Mouse (Mus musculus) adrenal gland, postnatal 36 days (tissue): Measurements from ENCODE around the gene Palm2. TPM values are rescaled to one million over a fixed set of nuclear protein-coding genes. Genes with fewer than 3 reads are reported as not detected.

Experiments used
- DNase-seq, 2 experiments: peaks; one replicate each; pipeline ENCODE4 v3.0.0; 2021; ENCODE audit warnings: mixed read lengths in 1 of 2
- total RNA-seq, 2 experiments: library from RNA; stranded (reverse); gene quantifications; 2 replicates each; pipeline ENCODE4 v1.2.3; 2021

Palm2 gene
- total RNA-seq, 2 experiments from 2014 or later: 12.7 to 47.5 TPM

DNA sequence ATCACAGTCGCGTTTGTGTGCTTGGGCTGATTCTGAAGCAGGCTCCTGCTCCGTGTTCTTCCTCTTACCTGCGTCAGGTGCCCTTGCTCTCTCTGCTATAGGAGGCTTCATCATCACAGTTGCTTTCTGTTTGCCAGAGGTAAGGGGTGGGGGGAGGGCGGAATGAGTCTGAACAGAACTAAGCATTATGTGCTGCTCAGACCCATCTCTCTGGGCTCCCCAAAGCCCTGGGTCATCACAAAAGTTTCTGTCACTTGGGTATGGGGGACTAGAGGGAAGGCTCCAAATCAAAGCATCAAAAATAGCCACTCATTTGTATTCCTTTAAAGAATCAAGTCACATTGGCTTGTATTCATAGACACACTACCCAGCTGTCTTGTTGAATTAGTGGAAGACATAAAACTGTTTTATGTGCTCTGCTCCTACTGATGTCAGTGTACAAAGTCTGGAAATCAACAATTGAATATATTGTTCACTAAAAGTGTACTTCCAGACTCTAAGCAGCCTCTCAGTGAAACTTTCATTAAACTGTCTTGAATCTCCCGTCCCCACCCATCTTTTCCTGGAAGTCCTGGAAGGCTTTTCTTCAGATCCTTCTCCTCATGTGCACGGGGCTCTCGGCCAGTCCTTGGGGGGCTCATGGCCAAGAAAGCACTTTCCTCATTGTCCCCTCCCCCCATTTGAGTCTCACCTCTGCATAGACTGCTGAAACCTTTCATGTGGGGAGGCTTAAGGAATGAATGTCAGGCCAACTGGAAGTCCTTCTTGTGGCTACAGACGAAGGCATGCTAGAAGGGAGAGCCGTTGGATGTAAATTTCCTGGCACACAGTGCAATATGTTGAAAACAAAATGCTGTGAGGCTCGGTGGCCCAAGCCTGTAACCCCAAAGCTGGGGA lies 269.8 kb downstream of the Palm2 start:
- no peak for DNase-seq

DNA sequence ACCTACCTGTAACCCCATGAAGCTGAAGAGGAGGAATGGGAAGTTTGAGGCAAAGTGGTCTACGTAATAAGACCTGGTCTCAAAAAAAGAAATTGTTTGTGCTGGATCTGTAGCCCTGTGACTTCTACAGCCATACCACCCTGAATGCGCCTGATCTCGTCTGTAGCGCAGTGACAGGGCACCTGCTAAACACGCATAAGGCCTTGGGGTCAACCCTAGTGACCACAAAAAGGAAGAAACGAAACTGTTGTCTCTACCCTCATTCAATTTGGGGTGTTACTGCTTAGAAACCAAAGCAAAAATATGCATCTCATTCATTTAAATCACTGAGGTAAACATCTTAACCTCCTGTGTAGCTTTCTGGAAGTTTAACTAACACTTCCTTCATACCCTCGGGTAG lies 270.5 kb downstream of the Palm2 start:
- DNase-seq: no peak

DNA sequence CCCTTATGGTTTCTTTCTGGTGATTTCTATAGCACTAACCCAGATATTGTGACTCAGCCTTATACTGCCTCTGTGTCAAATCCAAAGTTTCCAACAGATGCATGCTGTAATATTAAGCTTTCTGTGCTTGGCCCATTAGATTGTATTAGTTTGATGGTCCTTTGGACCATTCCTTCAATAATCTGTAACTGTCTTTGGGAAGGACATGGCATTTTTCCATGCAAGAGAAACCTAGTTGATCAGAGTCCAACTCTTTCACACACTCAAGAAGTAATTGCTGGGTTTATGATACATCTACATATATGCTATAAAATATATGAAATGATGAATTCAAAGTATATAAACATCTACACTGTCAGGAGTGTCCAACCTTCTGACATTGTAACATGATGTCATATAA lies 281.8 kb downstream of the Palm2 start:
- DNase-seq: no peak

DNA sequence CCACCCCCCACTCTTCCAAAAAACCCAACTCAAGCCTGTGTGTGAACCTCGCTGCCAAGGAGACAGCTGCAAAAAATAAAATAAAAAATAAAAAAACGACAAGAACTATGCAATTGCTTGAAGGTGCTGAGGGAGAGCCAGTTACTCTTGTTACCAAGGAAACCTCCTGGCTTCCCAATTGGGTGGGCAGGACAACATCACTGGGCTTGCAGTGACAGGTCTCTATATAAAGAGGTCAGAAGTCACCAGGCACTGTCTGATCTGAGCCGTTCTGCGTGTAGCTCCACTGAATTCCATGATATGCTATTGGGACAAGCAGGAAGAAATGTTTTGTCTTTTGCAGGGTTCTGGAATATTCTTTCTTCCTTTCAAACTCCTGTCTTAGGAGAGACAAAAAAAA lies 282.7 kb downstream of the Palm2 start:
- no peak for DNase-seq

DNA sequence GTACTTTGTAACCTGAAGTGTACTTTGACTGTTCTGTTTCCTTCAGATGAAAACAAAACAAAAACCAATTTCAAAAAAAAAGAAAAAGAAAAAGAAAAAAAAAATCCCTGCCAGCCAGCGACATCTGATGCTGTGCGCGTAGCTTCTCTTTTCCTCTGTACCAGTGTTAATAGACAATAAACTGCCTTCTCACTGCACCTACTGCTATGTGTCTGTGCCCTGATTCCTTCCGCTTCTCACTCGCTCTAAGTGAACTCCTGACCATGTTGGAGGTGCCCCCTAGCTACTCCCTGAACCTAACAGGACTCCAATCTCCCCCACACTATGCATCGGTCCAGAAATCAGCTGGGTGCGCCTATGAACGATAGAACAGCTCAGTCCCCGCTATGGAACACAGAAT lies 283.3 kb downstream of the Palm2 start, which contains the start of gene Akap2:
TSS of gene Akap2 (plus strand) at position 304 of the 400 bp plus-strand sequence.
- no peak for DNase-seq

DNA sequence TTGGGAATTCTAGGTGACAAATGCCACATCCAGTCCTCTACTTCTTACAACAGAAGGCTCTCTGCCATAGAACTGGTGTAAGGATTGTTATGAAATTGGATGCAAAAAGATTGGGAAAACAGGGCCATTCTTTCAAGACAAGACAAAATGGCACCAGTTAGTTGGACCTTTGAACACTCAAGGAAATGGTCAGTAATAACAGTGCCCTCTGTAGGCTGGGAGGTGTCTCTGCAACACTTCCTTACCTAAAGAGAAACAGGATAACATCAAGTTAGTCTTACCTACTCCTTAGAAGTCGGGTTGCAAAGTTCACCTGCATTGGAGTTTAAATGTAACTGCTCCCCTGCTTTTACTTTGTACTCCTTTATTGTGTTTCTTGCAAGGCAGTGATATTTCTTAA lies 285.3 kb downstream of the Palm2 start:
- no peak for DNase-seq

DNA sequence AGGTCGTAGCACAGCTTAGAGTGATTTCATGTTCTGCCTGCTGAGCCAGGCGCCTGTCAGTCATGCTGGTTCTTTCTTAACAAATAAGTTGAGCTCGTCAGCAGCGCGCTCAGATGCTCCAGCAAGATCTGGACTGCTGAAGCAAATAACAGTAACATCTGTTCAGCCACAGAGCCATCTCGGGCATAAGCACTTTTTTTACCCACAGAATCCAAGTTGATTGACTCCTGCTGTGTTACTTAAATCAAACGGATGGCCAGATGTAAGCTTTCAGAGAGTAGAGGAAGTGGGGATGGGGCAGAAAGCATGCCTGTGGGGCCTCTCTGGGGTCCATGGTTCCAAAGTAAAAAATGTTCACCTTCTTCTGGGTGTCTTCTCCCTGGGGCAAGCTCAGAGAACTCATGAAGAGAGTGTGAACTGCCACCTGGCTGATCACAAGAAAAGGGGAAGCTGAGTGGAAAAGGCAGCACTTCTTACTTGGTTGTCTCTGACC lies 286.9 kb downstream of the Palm2 start:
- DNase-seq: no peak

DNA sequence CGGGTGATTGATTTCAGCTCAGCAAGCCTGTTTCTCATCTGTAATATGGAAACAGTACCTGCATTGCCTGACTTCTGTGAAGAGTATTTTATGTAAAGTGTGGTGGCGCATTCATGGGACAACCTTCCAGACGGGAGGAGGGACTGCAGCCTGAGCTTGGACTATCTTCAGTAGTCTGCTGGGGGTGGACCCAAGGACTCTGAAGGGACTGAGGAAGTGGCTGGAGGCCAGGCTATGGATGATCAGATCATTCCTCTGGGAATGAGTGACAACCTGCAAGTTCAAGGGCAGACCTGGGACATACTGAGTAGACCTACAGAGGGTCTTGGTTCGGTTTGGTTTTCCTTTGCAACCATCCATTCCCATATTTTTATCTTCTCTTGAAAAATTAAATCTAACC lies 288.2 kb downstream of the Palm2 start:
- no peak for DNase-seq

DNA sequence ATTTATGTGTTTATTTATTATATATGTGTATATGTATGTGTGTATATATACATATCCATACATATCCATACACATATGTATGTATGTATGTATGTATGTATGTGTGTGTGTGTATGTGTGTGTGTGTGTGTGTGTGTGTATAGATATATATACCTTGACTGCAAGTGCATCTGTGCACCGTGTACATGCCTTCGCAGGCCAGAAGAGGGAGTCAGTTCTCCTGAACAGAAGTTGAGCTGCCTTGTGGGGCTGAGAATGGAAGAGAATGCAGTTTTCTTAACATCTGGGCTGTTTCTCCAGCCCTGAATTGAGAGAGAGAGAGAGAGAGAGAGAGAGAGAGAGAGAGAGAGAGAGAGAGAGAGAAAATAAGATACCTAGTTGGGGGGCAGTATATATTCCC lies 289.6 kb downstream of the Palm2 start:
- DNase-seq: peak in 1 of 2 experiments; percentile 42

DNA sequence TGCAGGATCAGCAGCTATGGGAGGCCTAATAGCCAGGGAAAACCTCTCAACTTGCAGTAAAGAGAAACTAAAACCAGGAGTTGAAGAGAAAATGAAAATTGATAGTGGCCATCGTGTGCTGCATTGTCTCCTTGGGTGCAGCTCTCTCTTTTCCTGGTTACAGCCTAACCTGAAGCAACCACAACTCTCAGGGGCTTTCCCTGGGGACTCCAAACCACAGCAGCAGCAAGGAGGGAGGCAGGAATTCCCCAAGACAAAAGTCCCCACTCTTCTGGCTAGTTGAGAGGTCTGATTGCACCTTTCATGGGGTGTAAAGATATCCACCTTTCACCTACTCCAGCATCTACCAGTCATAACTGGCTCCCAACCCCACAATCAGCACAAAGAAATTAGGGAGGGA lies 291.5 kb downstream of the Palm2 start:
- DNase-seq: no peak

DNA sequence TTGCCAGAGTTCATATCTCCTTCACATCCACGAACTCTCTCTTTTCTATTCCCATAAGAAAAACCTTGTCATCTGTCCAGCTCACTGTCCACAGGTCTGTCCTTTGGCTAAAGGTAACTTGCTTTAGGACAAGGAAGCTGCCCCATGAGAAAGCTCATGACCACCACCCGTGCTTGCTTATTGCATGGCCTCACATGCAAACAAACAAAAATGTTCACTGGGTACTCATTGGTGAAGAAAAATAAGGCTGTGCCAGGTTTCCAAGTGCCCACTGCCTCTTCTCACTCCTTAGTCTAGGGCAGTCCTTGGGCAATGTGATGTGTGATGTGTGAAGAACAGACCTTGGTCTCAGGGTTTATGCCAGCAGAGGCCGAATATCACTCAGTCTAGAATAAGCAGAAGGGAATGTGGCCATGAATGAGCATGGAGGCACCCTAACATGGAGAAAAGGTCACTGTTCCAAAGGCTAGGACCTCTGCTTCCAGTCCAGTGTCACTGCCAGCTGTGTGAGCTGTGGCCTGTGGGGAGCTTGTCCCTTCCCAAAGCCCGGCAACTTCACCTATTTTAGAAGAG lies 294.6 kb downstream of the Palm2 start:
- peak; percentile 30 to 45 for DNase-seq

DNA sequence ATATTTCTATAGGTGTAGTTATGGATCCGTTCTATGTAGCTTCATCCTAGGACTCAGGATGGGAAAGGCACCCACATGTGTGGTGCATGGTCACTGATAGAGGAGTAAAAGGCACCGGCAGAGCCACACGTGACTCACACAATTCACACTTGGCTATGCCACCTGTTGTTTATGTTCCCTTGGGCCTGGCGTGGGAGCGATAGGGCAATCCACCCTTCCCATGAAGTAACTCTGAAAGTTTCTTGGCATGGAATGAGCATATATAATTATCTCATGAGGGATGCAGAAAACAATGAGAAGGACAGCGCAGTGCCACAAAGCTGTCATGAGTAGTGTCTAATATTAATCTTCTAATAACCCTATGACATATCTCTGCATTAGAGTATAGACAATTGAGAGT lies 296.0 kb downstream of the Palm2 start:
- DNase-seq: no peak

DNA sequence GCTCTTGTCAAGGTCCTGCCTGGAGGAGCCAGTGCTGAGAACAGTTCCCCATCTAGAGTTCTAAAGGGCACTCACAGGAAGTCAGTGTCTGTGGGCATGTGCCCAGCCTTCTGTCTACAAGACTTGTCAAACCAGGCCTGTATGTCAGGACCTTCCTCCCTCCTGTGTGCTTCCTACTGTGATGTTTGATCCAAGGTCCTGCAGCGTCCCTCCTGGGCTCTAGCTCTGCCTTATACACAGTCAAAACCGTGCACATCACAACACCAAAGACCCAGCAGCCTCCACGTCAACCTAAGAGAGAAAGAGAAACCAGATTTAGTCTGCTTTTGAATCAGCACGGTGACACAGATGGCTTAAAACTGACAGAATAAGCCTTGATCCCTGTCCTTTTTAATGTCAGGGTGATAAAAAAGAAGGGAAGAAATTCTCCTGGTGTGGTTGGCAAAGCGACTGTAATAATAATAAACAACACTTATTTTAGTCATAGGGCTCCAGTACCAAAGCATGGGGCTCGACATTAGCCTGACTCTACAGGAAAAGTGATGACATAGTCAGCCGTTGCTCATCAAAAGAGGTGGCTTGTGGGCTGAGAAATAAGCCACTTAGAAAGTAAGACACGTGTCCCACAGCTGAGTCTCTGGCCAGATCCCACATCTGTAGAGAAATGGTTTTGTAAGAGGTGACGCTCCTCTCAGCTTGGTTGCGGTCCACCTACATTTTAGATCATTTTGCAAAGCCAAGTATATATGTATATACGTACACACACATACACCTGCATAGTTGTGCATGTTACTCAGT lies 297.0 kb downstream of the Palm2 start:
- DNase-seq: peak; percentile 30 to 52

DNA sequence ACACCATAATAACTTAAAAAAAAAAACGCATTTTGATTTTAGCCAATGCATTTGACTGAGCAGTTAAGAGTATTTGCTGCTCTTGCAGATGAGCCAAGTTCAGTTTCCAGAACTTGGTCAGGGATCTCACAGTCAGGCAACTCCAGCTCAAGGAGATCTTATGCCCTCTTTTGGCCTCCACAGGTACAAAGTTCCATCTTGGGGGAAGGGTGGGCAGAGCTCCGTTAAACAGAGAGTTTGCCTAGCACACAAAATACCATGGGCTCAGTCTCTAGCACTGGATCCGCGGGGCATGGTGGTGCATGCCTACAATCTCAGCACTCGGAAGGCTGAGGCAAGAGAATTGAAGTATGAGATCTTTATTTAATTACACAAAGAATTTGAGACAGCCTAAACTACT lies 298.3 kb downstream of the Palm2 start:
- DNase-seq: no peak

DNA sequence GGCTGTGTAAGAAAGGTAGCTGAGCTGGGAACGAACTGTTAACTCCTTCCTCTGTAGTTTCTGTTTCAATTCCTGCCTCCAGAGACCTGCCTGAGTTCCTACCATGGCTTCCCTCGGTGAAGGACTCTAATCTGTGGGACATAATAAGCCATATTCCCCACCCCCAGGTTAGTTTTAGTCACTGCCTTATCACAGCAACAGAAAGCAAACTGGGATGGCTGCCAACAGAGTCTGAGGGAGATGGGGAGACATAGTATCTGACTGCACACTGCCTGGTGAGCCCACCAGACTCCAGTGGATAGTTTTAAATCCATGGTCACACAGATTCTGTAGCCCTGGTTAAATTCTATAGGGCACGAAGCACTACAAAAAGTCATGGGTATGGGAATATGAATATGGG lies 299.4 kb downstream of the Palm2 start:
- peak; percentile 69 to 73 for DNase-seq

DNA sequence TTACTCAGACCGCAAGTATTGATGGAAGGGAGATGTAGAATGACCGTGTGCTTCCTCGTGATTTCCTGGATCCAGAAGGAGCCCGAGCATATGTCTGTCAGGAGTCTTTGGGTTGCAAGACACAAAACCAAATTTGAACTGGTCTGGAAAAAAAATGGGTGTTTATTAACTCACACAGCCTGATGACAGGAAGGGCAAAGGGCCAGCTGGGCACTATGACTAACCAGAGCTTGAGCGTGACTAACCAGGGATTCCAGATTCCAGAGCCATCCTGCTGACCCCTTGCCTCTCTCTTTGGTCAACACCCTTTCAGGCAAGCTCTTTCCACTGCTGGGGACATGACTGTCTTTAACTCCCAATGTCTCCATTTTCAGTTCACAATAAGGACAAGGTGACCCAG lies 301.4 kb downstream of the Palm2 start:
- DNase-seq: peak; percentile 78 to 86

DNA sequence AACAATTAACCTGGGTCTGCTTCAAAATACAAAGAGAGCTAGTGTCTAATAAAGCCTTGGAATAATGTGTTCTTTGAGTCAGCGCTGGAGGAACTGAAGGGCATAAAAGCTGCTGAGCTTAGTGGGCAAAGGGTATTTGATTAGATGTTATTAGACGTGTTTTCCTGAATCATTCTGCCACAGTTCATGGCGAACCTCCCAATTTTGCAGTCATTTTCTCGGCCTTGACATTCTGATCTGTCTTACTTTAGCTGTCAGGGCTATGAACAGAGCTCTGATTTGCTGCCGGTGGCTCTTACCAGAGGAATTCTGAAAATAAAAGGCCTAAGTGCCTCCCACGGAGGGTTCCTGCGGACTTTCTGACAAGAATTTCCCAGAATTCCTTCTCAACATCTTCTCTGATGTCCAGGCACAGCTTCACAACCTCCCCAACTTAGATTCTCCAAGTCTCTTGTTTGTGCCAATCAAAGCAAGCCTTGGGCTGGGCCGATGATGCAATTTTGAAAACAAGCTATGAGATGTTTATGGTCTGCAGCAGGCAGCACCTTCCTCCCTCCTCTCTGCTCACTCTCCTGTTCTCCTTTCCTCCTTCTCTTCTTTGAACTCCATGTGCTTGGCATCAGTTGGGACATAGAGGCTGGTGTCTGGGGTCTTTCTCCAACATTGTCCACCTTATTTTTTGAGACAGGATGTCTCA lies 305.0 kb downstream of the Palm2 start:
- peak; percentile 69 for DNase-seq

DNA sequence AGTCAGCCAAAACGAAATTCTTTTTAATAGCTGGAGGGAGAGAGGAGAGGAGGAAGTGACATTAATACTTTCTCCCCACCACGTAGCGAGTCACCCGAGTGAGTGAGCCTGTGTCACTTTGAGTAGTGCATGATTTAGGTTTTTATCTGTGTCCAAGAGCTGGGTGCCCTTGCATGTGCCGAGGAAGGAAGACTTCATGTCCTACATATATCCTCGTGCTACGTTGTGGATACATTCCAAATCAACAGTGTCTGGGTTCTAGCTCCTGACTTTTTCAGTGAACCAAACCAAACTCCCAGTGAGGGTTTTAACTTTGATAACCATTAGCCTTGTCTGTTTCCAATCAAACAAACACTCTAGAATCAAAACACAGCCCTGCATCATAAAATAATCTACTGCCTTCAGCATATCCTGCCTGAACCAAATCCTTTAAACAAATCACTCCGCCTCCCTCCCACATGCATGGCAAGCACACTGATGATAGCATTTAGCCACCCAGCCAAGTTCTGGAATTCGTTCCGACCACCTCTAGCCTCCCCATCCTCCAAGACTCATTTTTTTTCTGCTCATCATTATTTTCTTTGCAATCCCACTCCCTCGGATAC lies 309.4 kb downstream of the Palm2 start:
- DNase-seq: no peak

DNA sequence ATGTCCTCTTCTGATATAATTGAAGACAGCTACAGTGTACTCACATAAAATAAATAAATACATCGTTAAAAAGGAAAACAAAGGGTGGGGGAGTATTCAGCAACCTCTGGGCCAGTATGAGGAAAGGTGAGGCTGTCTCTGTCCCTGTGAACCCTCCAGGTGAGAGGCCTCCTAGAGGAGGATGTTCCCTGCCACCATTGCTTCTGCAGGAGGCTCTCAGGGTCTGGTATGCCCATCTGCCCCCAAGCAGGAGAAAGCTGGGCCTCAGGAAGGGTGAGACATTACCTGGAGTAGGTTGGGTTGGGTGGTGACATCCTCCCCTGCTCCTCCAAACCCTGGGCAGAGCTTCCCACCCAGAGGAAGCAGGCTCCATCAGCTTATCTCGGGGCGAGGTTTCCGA lies 316.6 kb downstream of the Palm2 start:
- DNase-seq: no peak

DNA sequence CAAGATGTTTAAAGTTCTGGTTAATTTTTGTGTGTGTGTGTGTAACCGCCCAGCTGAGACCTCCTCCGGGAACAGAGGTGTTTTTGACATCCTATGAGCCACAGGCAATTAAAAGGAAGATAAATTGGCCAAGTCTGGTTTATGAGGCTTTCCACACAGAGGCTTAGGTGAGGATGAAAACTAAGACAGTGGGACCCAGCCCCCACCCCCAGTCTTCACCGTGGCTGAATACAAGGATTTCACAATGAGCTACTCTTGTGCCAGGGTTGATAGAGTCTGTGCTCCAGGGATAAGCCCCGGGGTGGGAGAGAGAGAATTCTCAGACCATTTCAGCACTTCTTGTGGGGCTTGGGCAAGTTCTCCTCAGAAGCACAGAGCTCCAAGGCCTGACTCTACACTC lies 317.0 kb downstream of the Palm2 start:
- DNase-seq: no peak

DNA sequence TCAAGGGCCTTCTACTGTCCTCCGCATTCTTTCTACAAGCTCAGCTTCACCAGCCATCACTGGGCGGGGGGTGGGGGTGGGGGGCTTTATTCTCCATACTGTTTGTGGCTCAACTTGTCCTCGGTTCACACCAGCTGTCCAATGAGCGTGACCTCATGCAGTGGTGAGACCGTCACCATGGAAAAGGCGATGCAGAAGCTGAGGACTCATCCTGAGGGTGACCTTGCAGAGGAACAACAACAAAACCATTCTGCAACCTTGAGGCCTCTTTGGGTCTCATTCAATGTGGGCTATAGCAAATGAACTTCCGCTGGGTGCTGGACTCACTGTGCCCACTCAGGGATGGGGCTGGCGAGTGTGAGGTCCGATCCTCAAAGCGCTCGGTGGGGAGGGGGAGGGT lies 317.5 kb downstream of the Palm2 start:
- peak; percentile 59 to 67 for DNase-seq

DNA sequence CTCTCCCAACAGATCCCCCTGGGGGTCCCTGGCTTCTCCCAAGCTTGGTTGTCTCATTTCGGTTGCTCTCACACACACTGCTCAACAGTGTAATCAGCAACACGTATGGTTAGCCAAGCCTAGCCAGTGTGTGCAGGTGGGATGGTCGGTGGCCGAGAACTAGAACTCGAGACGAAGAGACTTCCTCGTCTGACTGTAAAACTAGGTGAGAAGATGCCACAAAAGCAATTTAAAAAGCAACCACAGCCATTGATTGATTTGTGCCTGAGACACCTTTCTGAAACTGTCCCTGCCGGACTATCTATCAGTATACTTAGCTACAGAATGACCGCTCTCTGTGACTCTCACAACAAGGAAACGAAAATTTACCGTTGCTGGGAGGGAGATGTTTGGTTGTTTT lies 321.0 kb downstream of the Palm2 start:
- no peak for DNase-seq
